Mouse (Mus musculus): ENCODE data around the gene Pax8.

DNA sequence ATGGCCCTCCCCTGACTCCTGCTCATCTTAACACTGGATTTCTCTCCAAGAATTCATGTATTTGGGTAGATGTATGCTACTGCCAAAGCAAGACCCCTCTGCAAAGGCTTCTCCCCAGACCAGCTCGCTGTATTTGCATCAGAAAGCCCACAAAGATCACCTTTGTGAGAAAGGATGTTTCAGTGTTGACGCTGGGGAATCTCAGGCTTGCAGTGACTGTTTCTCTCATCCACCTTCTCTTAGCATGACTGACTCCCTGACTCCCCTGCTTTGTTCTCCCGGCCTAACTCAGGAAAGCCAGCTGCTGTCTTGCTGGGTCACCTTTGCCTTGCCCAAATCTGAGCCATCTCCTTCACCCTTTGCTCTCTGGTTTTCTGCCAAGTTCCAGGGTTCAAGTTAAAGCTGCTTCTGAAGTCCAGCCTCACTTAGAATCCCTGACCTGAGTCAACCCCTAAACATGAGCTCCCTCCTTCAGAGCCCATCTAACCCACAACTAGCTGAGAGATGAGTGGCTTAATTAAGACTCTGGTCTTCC is 32.1 kb downstream of the Pax8 start:
- no peak for TF ChIP-seq CTCF (IDR thresholded peaks at IDR 0.05; ENCODE audit: low read depth, low read length)
- TF ChIP-seq GATA1 (IDR thresholded peaks at IDR 0.05; ENCODE audit: borderline replicate concordance, low read length), result no peak
- TF ChIP-seq TAL1 (conservative IDR thresholded peaks at IDR 0.05; ENCODE audit: low read depth, low read length), result no peak
- TF ChIP-seq POLR2AphosphoS5 (IDR thresholded peaks at IDR 0.05; ENCODE audit: insufficient replicate concordance, low read depth, low read length), result no peak
- no peak for TF ChIP-seq GATA2 (IDR thresholded peaks at IDR 0.05; ENCODE audit: borderline replicate concordance, low read depth, low read length)

Data from G1E (cell line).